Mouse (Mus musculus): ENCODE measurements at regions not wholly inside any gene's neighbourhood (a gene's known extent, or its start where the extent isn't known, plus 50 kb on each side); places are given as distances from the start of the nearest gene placed in this dataset.
"Not testable (repeated sequence)": the region's sequence is repeated elsewhere in the genome, so short reads cannot be mapped to it uniquely, and the experiment has no call there.

DNA sequence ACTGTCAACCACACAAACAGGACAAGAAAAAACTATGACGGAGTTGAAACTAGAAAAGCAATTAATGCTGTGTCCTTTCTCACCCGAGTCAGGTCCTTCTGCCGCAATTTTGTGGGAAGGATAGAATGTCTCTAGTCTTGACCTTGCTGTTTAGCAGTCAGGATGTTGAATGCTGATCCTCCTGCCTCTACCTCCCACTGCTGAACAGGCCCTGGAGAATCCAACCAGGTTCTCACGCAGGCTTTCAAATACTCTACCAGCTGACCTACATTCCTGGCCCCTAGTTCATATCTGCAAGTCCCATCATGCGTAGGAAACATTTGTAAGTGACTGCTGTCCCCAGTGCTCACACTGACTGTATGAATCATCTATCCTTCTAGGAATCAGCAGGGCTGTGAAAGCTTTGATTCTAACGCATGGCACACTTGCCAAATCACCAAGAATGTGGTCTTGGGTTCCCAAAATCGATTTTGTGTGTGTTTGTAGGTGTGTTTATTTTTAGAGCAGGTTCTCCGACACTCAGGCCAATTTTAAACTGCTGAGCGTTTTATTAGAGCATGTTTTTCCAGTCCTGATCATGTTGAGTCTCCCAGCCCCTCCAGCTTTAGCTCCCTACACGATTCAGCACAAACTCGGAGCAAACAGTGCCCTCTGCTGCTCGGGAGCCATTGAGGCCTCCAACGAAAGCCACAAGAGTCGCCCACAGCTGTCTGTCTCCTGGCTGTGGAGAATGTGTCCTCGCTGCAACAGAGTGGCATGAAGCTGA is 545.4 kb downstream of the Zfp704 start:
- no peak for ATAC-seq

- ATAC-seq = no peak
These were observed 546.2 kb downstream of the Zfp704 start for GRCm38 (mm10) chr3:9063662-9064061.

DNA sequence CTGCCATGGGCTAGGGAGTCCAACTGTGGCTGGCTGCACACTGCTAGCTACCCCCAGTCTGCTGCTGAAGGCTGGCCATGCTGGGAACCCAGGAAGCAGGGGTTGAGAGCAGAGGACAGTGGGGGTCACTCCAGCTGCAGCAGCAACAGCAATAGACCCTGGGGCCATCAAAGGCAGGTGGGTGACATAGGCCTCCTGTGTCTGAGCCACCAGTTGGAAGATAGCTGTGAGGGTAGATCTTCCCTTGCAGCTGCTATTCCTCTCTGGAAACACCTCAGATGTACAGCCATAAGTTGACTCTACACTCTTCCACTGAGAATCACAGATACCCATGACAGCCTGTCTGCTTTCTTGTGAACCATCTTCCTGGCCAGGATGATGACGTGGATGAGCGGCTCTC is 548.5 kb downstream of the Zfp704 start:
- no peak for ATAC-seq

GRCm38 (mm10) chr3:9057703-9058102 is 552.2 kb downstream of the Zfp704 start:
- not testable (repeated sequence) for ATAC-seq

- no peak for ATAC-seq
These were observed 553.0 kb downstream of the Zfp704 start for GRCm38 (mm10) chr3:9056846-9057245.

- no peak for ATAC-seq
These were observed 554.1 kb downstream of the Zfp704 start for GRCm38 (mm10) chr3:9055780-9056179.
